Mouse (Mus musculus) CH12.LX (cell line): ENCODE data around the gene Borcs7. TPM values are rescaled to one million over a fixed set of nuclear protein-coding genes. Genes with fewer than 3 reads are reported as not detected.

Source experiments
- DNase-seq: peaks from one replicate; pipeline ENCODE4 v3.0.0-alpha.2; 2013; ENCODE audit errors: extremely low read depth
- H3K27ac ChIP-seq: 2 replicates; pipeline ENCODE4 v1.5.1; 2012; ENCODE audit warnings: low read depth, mild to moderate bottlenecking, control low read depth, moderate library complexity; ENCODE audit not compliant: insufficient read depth
- H3K27me3 ChIP-seq: replicated peaks from 2 replicates; pipeline ENCODE3; 2012; ENCODE audit warnings: inconsistent platforms
- H3K36me3 ChIP-seq, 2 experiments: replicated peaks in 1 of 2; 2 replicates each; pipeline versions ENCODE3 to v1.6.1; 2012; ENCODE audit warnings: inconsistent platforms in 1 of 2, low read length in 1 of 2, mild to moderate bottlenecking in 1 of 2, mixed read lengths in 1 of 2, moderate library complexity in 1 of 2; ENCODE audit not compliant: control insufficient read depth in 1 of 2, insufficient read depth in 1 of 2
- H3K4me1 ChIP-seq, 2 experiments: 2 replicates each; pipeline ENCODE4 v1.6.1; 2012; ENCODE audit warnings: inconsistent platforms in 1 of 2, moderate library complexity in 1 of 2; ENCODE audit not compliant: insufficient read depth in 2 of 2, control insufficient read depth in 1 of 2
- H3K4me2 ChIP-seq: 2 replicates; pipeline ENCODE4 v1.6.1; 2012; ENCODE audit warnings: low read depth, mild to moderate bottlenecking, control low read depth; ENCODE audit not compliant: poor library complexity, insufficient read depth, severe bottlenecking
- H3K4me3 ChIP-seq, 3 experiments: fragments of 150-350 bp in 1 of 3; sonication (generic) in 1 of 3; replicated peaks in 1 of 3; 2 replicates each; pipeline versions ENCODE3 to v1.5.1; 2011 to 2012; ENCODE audit warnings: low read depth in 2 of 3, low read length in 2 of 3, mild to moderate bottlenecking in 2 of 3, moderate library complexity in 2 of 3, control low read depth in 1 of 3, improper control_type of control experiment in 1 of 3, inconsistent platforms in 1 of 3, mixed read lengths in 1 of 3; ENCODE audit not compliant: poor library complexity in 1 of 3
- H3K79me2 ChIP-seq: replicated peaks from 2 replicates; pipeline ENCODE4 v1.6.1; 2012; ENCODE audit warnings: mild to moderate bottlenecking, moderate library complexity; ENCODE audit not compliant: control insufficient read depth, poor library complexity, insufficient read depth, severe bottlenecking; ENCODE audit errors: extremely low read depth
- H3K9ac ChIP-seq: 2 replicates; pipeline ENCODE4 v1.6.1; 2012; ENCODE audit warnings: low read depth, mild to moderate bottlenecking, control low read depth, moderate library complexity; ENCODE audit not compliant: insufficient read depth
- H3K9me3 ChIP-seq: replicated peaks from 2 replicates; pipeline ENCODE3; 2012; ENCODE audit warnings: low read length, inconsistent platforms, mixed read lengths
- CHD1 ChIP-seq: IDR thresholded peaks from 2 replicates; pipeline ENCODE4 v1.6.1; 2012; ENCODE audit warnings: low read depth, low read length, improper control_type of control experiment, inconsistent platforms
- E2F4 ChIP-seq: IDR thresholded peaks from 2 replicates; pipeline ENCODE4 v1.6.1; 2011; ENCODE audit warnings: low read depth, low read length, improper control_type of control experiment; ENCODE audit not compliant: insufficient replicate concordance
- GABPA ChIP-seq: IDR thresholded peaks from 2 replicates; pipeline ENCODE4 v1.6.1; 2012; ENCODE audit warnings: low read depth, low read length, improper control_type of control experiment, inconsistent platforms; ENCODE audit not compliant: insufficient replicate concordance
- HCFC1 ChIP-seq: IDR thresholded peaks from 2 replicates; pipeline ENCODE4 v1.6.1; 2012; ENCODE audit warnings: low read depth, mild to moderate bottlenecking, inconsistent platforms, low read length, improper control_type of control experiment
- JUN ChIP-seq: IDR thresholded peaks from 2 replicates; pipeline ENCODE4 v1.6.1; 2011; ENCODE audit warnings: low read depth, mild to moderate bottlenecking, low read length, improper control_type of control experiment, moderate library complexity; ENCODE audit not compliant: insufficient read depth
- JUND ChIP-seq: conservative IDR thresholded peaks from 2 replicates; pipeline ENCODE4 v1.6.1; 2011; ENCODE audit warnings: low read depth, low read length, improper control_type of control experiment
- MAFK ChIP-seq: IDR thresholded peaks from 2 replicates; pipeline ENCODE4 v1.6.1; 2011; ENCODE audit warnings: low read length, improper control_type of control experiment; ENCODE audit not compliant: insufficient replicate concordance
- MAZ ChIP-seq: IDR thresholded peaks from 2 replicates; pipeline ENCODE4 v1.6.1; 2012; ENCODE audit warnings: low read depth, mild to moderate bottlenecking, inconsistent platforms, low read length, improper control_type of control experiment, moderate library complexity
- MEF2A ChIP-seq: IDR thresholded peaks from 2 replicates; pipeline ENCODE4 v1.6.1; 2014; ENCODE audit warnings: low read depth, mild to moderate bottlenecking, inconsistent platforms, low read length, improper control_type of control experiment, borderline replicate concordance
- MXI1 ChIP-seq: IDR thresholded peaks from 2 replicates; pipeline ENCODE4 v1.6.1; 2011; ENCODE audit warnings: mild to moderate bottlenecking, low read depth, low read length, improper control_type of control experiment
- MYC ChIP-seq: IDR thresholded peaks from 2 replicates; pipeline ENCODE4 v1.6.1; 2011; ENCODE audit warnings: low read depth, mild to moderate bottlenecking, improper control_type of control experiment, low read length
- NRF1 ChIP-seq: IDR thresholded peaks from 2 replicates; pipeline ENCODE4 v1.6.1; 2014; ENCODE audit warnings: low read depth, mild to moderate bottlenecking, inconsistent platforms, low read length, improper control_type of control experiment, moderate library complexity
- POLR2AphosphoS2 ChIP-seq: IDR thresholded peaks from 2 replicates; pipeline ENCODE4 v1.6.1; 2011; ENCODE audit warnings: low read depth, low read length, improper control_type of control experiment
- RAD21 ChIP-seq: IDR thresholded peaks from 2 replicates; pipeline ENCODE4 v1.6.1; 2011; ENCODE audit warnings: low read depth, mild to moderate bottlenecking, low read length, improper control_type of control experiment, moderate library complexity
- SIN3A ChIP-seq: IDR thresholded peaks from 2 replicates; pipeline ENCODE4 v1.6.1; 2012; ENCODE audit warnings: low read length, improper control_type of control experiment, inconsistent platforms
- SMC3 ChIP-seq: IDR thresholded peaks from 2 replicates; pipeline ENCODE4 v1.6.1; 2011; ENCODE audit warnings: low read depth, low read length, improper control_type of control experiment
- UBTF ChIP-seq: IDR thresholded peaks from 2 replicates; pipeline ENCODE4 v1.6.1; 2012; ENCODE audit warnings: low read depth, mild to moderate bottlenecking, inconsistent platforms, low read length, improper control_type of control experiment, moderate library complexity
- dilution Hi-C: fragments of 300-500 bp; cut with MboI; formaldehyde crosslinking; loops from 2 replicates; pipeline ENCODE4 v1.14.3; 2020; ENCODE audit warnings: low sequenced_read_pairs; ENCODE audit not compliant: extremely low pct_unique_long_range_greater_than_20kb, extremely low pct_ligation_motif_present
- in situ Hi-C: fragments of 300-500 bp; cut with MboI; formaldehyde crosslinking; loops from 3 replicates; pipeline ENCODE4 v1.14.3; 2019; ENCODE audit warnings: low sequenced_read_pairs, low pct_ligation_motif_present, low pct_unique_long_range_greater_than_20kb, mixed read lengths
- polyA plus RNA-seq: library from polyadenylated mRNA; unstranded; fragments of >175 nt; gene quantifications from 2 replicates; pipeline ENCODE4 v1.2.1, GENCODE M21; 2012; ENCODE audit warnings: low read depth; ENCODE audit not compliant: insufficient read length
- total RNA-seq, 2 experiments: library from RNA; depleted of rRNA; stranded (reverse); fragments of 300-350 nt in 1 of 2; fragments of >200 nt in 1 of 2; gene quantifications; 2 replicates each; pipeline ENCODE4 v1.2.3; 2012 to 2014

Gene Borcs7
- total and polyA plus RNA-seq, 3 experiments, result 6.6 to 14.5 (median 7.6) TPM

GRCm38 (mm10) chr19:46658851-46659250, 30.9 kb upstream of the Borcs7 start:
- Histone ChIP-seq H3K4me1 (peaks cover 0 to 3% of the 10 kb centered on the region in 2 experiments; a peak in 2 of 4 replicates), H3K9ac (no peak overlapping the region), H3K36me3 (peaks cover 30 to 40% of the 10 kb centered on the region in 2 experiments), H3K4me2 (no peak overlapping the region), H3K27me3 (no peaks in the 10 kb centered on the region), H3K27ac (no peak overlapping the region), H3K4me3 (no peak overlapping the region), H3K79me2 (no peaks in the 10 kb centered on the region), H3K9me3 (peaks cover 3% of the 10 kb centered on the region)
- in situ Hi-C loops, result no loop called here
- dilution Hi-C loops, result no loop called here
- DNase-seq, result no peak
- TF ChIP-seq E2F4 (no peak), SIN3A (no peak), POLR2AphosphoS2 (no peak), GABPA (no peak), JUND (no peak), HCFC1 (no peak), MAZ (no peak), CHD1 (no peak)

GRCm38 (mm10) chr19:46661511-46661910, 28.2 kb upstream of the Borcs7 start:
- in situ Hi-C loops (no loop called here), dilution Hi-C loops (no loop called here)
- H3K27me3 ChIP-seq, result no peaks in the 10 kb centered on the region
- no peak overlapping the region for H3K4me3 ChIP-seq
- H3K9ac ChIP-seq, result no peak overlapping the region
- DNase-seq, result no peak
- no peak overlapping the region for H3K4me2 ChIP-seq
- H3K79me2 ChIP-seq, result no peaks in the 10 kb centered on the region
- H3K27ac ChIP-seq, result no peak overlapping the region
- peaks cover 5 to 13% of the 10 kb centered on the region in 2 experiments for H3K36me3 ChIP-seq
- no peaks in the 10 kb centered on the region for H3K4me1 ChIP-seq
- H3K9me3 ChIP-seq, result peaks cover 3% of the 10 kb centered on the region
- TF ChIP-seq MEF2A, result no peak
- no peak for TF ChIP-seq MYC
- no peak for TF ChIP-seq NRF1
- no peak for TF ChIP-seq SMC3
- TF ChIP-seq JUN, result no peak
- TF ChIP-seq MAFK, result no peak
- TF ChIP-seq RAD21, result no peak
- TF ChIP-seq UBTF, result no peak
- no peak for TF ChIP-seq MXI1
